Mouse (Mus musculus) lung, postnatal 10 days (tissue): ENCODE data around the gene Ust.
"Not testable (repeated sequence)": the region's sequence is repeated elsewhere in the genome, so short reads cannot be mapped to it uniquely, and the experiment has no call there.

Source experiments
- DNase-seq: peaks from one replicate; pipeline ENCODE4 v3.0.0; 2021

The Ust gene

DNA sequence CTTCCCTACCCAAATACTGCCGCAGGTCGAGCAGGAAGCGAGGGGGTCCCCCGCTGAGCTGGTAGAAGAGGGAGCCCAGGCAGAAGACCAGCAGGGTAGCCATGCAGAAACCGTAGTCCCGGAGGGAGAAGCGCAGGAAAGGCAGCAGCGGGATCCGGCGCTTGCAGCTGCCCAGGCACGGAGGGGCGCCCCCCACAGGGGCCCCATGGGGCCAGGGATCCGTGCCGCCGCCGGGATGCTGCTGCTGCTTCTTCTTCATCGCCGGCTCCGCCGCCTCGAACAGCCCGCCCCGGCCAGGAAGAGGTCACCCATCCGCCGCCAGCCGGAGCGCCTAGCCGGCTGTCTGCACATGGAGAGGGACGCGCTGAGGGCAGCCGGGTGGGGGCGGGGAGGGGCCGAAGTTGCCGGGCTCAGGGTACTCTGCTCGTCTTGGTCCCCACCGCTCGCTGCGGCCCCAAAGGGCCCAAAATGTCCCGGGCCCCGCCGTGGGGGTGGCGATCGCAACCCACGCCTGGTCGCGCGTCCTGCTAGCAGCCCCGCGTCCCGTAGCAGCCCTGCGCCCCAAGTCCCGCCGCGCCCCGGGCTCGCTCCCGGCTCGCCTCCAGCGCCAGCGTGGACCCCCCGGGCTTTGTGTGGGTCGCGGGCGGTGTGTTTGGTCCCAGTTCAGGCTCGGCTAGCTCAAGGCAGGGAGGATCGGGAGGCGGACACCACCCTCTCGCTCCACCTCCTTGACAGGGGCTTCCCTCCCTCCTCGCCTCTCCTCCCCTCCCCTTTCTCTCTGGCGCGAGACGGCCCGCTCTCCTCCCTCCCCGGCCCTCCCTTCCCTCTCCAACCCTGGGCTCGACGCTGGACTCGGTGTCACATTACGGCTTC, at the start of gene Ust:
TSS of gene Ust (minus strand) at position 685 of the 873 bp plus-strand sequence.
- peak; percentile 92 for DNase-seq

GRCm38 (mm10) chr10:8561366-8561765, 42.7 kb upstream of the Ust start:
- DNase-seq = no peak

GRCm38 (mm10) chr10:8559566-8559965, 40.9 kb upstream of the Ust start:
- not testable (repeated sequence) for DNase-seq

DNA sequence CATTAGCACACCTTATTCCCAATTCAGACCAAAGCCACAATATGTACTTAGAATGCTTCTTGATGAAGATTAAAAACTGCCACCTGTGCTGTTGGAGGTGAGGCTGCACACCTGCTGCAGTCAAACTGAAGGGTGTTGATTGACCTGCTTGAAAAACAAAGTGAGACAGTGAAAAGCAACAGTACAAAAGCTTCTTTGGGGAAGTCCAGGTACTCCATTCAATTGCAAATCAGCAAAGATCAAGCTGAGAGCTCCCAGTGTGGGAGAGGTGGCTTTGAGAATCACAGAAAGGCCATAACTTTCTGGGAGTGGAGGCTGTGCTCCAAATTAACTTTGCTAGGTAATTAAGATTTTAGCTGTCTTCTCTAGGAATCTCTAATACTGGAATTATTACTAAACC, 33.6 kb upstream of the Ust start:
- not testable (repeated sequence) for DNase-seq

DNA sequence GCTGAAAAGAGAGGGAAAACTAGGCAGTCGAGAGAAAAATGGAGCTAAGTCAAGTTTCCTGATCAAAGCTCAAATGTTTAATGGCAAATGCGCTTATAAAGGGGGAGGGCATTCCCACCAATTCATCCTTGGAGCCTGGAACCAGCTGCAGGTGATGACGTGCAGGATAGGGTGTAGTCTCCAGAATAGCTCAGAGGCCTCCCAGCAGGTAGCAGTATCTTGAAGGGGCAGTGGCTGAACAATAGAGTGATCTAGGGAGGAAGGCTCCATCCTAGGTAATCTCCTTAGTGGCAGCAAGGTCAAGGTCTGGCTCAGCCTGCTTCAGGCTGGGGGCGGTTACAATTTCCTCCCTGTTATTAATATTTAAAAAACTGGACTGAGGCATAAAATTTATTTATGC, 33.0 kb upstream of the Ust start:
- not testable (repeated sequence) for DNase-seq

- no peak for DNase-seq
Observed at GRCm38 (mm10) chr10:8541514-8541913, 22.9 kb upstream of the Ust start.

DNA sequence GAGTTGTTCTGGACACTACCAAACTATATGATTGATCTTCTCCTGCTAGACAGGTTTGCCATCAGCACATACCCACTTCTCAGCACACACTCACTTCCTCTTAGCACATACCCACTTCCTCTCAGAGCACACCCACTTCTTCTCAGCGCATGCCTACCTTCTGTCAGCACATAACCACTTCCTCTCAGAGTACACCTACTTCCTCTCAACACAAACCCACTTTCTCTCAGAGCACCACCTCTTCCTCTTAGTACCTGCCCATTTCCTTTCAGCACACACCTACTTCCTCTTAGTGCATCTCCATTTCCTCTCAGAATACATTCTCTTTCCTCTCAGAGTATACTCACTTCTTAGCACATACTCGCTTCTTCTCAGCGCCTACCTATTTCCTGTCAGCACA, 16.8 kb upstream of the Ust start:
- no peak for DNase-seq

DNA sequence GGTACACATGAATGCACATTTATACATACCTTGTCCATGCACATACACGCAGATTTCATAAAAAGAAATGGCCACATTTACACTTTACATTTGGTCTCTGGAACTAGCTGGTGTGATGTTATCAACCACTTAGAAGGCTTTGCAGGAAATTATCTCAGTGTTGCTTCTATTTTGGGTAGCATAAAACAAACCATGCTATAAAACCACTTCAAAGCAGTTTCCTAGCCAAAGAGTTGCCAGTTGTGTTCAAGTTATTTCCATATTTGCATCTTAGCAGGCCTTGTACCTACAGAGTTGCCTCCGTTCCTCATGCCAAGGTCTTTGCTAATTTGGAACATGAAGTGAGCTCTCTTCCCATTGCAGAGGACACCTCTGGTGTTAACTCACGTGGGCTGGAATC, 13.0 kb upstream of the Ust start:
- DNase-seq = no peak

DNA sequence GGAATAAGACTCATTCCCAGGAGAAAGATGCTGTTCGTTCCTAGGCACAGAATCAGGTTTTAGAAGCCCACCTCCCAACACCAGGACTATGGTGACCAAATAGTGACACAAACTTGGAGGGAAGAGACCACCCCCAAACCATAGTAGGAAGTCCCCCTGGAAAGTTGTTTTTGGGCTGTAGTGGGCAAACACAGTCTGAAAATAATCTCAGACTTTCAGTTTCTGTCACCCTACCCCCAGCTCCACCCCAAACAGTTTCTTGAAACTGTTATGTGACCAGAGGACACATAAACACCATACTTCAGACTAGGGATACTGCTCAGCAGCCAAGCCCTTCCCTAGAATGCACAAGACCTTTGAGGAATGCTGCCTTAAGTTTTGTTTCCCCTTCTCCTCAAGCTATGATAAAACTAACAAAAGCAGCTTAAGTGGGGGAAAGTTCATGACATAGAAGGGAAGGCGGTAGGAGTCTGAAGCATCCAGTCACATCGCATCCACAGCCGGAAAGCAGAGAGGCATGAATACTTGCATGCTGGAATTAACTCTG, 12.0 kb upstream of the Ust start:
- peak; percentile 15 for DNase-seq

GRCm38 (mm10) chr10:8529173-8529572, 10.5 kb upstream of the Ust start:
- peak; percentile 58 for DNase-seq

GRCm38 (mm10) chr10:8525354-8525753, 6.7 kb upstream of the Ust start:
- DNase-seq = no peak

DNA sequence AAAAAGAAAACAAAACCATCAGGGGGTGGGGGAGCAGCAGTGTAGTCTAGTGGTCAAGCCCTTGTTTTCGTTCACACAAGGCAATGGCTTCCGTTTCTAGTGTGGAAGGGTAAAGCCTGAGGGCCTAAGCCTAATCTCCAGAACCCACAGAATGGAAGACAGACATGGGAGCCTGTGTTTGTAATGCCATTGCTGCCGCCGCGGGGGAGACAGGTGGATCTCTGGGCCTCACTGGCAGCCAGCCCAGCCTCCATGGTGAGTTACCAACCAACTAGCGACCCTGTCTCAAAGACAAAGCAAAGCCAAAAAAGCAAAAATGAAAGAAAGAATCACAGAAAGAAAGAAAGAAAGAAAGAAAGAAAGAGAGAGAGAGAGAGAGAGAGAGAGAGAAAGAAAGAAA, 2.9 kb upstream of the Ust start:
- DNase-seq = no peak

GRCm38 (mm10) chr10:8520766-8521395, 2.3 kb upstream of the Ust start:
- DNase-seq = no peak

- DNase-seq = no peak
Observed at GRCm38 (mm10) chr10:8519014-8519491, 428 bp upstream of the Ust start.

DNA sequence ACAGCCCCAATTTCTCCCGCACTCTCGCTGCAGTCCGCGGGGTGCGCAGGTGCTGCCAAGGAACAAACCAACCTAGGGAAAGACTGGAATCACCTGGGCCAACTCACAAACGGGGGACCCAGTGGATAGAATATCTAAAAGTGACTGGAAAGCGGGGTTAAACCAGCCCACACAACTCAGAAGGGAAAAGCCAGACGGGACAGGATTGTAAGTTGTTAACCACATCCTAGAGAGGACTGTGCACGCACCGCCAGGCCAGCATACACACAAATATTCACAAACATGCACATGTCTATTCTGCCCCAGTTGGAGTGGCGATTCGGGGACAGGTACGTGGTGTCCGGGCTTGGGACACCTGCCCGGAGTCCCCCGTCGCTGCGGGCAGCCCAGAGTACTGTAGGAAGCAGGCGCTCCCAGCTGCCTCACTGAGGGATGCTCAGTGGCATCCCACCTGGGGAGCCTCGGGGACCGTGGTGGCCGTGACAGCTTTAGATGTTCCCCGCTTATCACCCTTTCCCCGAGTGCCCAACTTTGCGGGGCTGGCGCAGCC, 959 bp downstream of the Ust start:
- no peak for DNase-seq

GRCm38 (mm10) chr10:8516916-8517524, 1.6 kb downstream of the Ust start:
- no peak for DNase-seq

GRCm38 (mm10) chr10:8513690-8514089, 4.9 kb downstream of the Ust start:
- DNase-seq = no peak

DNA sequence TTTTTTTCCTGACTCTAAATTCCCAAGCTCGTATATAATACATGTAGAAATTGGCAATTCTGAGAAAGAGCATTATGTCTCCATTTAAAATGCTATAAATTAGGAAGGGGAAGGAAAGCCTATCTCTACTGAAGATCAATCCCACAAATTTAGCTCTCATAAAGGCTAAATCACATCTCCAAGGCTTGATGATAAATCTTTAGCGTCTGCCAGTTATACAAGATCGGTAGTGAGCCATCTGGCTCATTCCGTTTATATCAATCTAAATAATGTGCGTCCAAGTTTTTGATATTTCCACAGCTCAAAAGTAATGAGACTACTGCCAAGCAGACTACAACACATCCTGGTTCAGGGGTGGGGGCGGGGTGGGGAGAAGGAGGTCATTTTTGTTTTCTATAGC, 6.4 kb downstream of the Ust start:
- DNase-seq = no peak

DNA sequence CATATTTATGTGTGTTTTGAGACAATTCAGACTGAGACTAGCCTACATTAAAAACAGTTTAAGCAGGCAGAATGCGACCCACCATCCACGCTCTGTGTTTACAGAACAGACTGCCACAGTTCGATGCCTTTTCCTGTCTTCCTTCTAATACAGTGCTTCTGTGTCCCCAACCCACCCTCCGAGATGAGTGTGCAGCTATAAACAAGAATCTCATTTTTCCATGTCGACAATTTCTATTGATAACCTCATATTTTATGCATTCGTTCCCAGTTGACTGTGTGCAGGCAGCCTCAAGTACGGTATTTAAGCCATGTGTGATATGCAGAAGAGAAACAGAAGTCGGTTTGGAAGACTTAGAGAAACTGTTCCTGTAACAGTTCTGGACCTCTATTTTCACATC, 6.9 kb downstream of the Ust start:
- no peak for DNase-seq

- DNase-seq = no peak
Observed at GRCm38 (mm10) chr10:8506247-8506573, 12.4 kb downstream of the Ust start.

GRCm38 (mm10) chr10:8505346-8506246, 13.0 kb downstream of the Ust start:
- no peak for DNase-seq

- DNase-seq = peak; percentile 18
Observed at GRCm38 (mm10) chr10:8504832-8505231, 13.8 kb downstream of the Ust start.
